Mouse (Mus musculus) embryo, embryonic 11.5 days (tissue): ENCODE measurements around the gene Rsad1.
A peak's percentile ranks its signal among the peaks of the same experiment; 100 is the strongest.

Experiments used
- DNase-seq: peaks from one replicate; pipeline ENCODE4 v3.0.0-alpha.2; 2012; ENCODE audit warnings: low read depth, low spot score

Gene Rsad1

DNA sequence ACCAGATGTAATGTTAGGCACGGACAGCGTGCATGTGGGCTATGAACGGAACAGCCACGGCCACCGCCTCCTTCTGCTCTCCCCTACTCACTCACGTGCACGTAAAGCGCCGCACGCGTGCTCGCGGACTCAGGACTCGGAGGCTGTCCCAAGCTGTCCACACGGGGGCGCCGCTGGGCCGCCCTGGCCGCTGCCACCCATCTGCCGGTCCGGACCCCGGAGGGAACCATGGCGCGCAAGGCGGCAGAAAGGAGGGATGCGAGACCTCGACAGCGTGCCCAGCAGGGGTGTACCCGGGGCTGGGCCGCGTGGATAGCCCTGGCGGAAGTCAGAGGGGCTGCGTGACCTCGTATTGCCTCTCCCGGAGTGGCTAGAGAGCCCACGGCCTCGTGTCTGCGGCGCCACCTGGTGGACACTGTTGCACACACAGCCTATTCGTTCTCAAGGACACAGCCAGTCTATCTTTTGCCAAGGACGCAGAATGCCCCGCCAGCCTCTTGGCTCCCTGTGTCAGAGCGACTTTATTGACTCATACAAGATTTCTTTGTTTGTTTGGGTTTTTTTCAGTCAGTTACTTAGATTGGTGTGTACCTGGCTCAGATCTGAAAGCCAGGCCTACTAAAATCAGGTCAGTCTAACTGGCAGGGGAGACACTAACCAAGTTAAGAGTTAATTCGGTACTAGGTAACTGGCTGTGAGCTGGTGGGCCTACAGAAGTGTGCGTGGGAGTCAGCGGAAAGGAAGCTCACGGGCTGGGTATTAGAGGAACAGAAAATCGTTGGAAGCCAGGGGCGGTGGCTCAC lies at the start of gene Rsad1:
TSS of gene Rsad1 (minus strand) at position 368 of the 803 bp plus-strand sequence.
- DNase-seq = peak; percentile 89

DNA sequence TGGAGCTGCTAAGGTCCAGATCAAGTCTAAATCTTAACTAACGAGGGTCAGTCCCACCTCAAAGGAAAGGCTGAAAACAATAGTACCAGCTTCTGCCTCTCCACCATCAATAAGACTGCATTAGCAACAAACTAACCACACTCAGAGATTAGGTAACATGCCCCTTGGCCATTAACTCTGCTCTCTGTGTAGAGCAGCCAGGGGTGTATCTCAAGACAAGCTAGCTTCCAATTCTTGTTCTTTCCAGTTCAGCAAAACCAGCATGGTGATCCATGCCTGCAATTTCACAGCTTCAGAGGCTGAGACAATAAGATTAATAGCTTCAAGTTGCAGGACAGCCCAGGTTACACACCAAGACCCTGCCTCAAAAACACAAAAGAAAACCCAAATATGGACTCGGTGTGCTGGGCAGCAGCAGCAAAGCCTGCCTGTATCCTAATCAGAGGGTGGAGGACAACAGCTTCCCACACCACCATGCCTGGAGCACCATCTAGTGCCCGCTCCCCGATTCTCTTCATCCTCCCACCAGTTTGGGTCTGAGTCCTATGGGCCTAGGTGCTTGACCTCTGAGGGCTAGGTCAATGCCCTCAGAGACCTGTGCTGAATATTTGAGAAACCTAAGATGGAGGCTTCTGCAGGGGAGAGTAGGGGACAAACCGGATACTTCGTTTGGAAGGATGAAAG lies 49.5 kb upstream of the Rsad1 start:
- no peak for DNase-seq

DNA sequence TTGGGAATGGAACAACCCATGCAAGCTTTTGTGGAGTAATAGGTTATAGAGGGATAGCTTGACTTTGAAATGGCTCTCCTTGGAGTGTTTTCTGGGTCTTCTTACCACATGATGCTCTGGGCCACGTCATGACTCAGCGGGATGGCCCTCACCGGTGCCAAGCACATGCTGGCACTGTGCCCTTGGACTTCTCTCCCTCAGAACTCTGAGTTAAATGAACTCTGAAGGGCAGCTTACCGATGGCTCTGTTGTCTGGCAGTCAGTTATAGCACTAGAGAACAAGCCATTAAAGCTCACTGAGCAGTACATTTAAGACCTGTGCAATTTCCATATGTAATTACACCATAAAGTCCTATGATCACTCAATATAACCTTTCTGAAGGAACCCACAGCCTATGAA lies 48.3 kb upstream of the Rsad1 start:
- DNase-seq = no peak

DNA sequence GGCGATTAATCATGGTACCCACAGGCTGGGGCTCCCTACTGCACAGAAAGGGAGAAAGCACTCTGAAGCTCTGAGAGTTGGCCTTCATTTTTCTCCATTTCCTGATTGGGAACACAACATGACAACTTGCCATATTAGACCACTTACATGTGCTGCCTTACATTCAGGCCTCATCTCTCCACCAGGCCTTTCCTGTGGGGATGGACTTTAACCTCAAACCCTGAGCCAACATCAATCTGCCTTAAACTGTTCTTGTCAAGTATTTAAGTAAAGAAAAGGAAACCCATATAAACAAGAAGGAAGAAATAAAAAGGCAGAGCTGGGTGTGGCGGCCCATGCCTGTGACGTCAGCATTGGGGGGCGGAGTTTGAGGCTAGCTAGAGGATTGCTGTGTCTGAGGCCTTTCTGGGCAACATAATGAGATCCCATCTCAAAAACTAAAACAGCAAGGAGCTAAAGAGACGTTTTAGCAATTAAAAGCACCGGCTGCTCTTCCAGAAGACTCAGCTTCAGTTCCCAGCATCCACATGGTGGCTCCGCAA lies 47.3 kb upstream of the Rsad1 start:
- no peak for DNase-seq

DNA sequence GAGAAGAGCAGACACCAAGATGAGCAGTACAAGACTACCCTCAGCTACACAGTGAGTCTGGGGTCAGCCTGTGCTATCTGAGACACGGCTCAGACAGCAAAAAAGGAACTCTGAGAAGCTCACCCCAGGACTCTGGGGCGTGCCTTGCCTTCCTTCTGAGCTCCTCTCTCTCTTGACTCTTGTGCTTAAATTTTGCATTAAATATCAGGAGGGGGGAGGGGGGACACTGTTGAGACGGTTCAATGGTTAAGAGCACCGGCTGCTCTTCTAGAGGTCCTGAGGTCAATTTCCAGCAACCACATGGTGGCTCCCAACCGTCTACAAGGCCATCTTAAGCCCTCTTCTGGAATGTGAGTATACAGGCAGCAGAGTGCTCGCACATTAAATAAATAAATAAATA lies 38.5 kb upstream of the Rsad1 start:
- no peak for DNase-seq

DNA sequence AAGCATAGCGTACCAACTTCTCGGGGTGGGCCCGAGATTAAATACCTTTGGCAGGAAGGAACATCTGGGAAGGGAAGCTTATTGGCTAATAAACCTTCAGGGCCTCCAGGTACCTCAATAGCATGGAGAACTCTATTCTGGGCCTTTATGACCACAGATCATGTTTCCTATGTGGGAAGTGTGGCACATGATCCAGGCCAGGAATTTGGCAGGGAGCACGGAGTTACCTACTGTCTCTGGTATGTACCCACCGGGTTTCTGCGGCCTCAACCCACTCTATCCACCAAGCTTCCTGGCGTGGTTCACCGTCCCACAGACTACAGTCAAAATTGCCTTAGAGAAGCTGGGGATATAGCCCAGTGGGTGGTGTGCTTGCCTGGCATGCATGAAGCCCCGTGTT lies 36.0 kb upstream of the Rsad1 start:
- DNase-seq = no peak

DNA sequence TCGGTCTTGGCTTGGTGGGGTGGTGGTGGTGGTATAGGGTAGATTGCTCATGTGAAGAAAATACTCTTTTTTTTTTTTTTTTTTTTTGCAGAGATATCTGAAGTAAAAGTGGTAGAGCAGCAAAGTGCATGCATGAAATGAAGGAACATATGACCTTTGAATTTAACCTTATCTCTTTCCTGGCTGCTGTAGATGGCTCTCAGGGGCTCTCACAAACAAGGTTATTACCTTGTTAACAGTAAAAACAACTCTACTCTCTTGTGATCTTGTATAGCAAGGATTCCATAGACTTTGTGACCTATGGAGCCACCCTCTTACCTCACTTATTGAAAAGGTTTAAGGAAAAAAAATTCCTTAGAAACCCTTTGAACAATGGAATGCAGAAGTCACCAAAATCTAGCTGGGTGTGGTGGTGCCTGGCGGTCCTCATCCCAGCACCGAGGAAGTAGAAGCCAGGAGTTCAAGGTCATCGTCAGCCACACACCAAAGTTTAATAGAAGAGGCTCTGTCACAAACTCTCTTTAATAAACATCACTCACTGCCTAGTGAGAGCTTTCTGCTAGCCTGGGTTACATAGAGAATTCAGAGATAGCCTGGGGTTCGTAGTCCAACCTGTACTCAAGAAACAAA lies 31.2 kb upstream of the Rsad1 start:
- no peak for DNase-seq

DNA sequence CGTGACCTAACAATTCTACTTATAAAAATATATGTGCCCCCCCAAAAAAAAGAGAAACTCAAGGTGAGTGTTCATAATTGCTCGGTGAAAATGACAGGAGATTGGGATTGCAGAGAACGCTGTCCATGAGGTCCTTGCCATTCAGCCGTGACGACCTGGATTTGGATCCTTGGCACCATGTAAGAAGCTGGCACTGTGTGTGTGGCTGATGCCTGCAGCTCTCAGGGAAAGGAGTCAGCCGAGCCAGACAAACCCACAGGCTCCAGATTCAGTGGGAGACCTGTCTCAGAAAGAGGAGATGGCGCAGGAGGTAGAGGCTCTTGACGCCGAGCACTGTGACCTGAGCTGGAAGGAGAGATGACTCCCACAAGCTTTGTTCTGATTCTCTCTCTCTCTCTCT lies 27.3 kb upstream of the Rsad1 start:
- DNase-seq = no peak

DNA sequence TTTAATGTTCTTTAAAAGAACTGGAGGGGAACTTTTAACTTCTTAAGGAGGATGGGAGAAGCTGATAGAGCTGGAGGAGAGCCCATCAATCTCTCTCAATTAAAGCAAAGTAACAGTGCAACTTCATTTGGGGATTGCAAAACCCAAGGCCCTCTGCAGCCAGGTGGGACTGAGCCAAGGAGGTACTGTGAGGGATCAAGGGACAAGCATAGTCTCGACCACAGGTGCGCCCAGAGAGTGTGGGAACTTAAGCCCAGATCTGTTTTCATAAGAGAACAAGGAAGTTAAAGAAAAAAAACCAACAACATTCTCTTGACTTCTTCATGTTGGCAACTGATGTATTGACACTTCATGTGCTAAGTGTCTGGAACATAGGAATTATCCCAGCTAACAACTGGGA lies 26.0 kb upstream of the Rsad1 start:
- no peak for DNase-seq

DNA sequence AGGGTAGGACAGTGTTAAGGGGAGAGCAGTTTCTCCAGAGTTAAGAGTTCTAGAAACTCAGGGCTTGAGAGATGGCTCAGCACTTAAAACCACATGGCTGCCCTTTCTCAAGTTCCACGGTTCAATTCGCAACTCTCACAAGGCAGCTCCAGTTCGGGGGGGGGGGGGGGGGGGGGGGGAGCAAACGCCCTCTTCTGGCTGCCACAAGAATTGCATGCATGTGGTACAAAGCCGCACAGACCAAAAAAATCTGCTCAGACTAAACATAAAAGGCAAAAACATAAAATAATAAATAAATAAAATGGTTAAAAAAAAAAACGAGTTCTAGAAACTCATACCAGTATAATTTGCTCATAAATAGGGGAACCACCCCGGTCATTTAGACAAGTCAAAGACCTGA lies 25.5 kb upstream of the Rsad1 start:
- no peak for DNase-seq

DNA sequence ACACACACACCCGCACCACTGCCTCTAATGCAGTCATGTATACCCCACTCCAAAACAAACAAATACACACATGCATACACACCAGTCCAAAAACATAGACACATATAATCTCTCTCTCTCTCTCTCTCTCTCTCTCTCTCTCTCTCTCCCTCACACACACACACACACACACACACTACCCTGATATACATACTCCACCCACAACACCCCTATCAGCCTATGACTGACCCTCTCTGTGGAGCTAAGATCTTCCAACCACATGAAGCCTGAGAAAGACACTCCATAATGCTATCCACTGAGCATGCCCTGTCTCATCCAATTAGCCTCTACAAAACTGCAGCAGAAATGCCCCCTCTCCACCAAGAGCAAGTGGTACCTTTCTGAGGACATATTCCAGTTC lies 22.8 kb upstream of the Rsad1 start:
- no peak for DNase-seq

DNA sequence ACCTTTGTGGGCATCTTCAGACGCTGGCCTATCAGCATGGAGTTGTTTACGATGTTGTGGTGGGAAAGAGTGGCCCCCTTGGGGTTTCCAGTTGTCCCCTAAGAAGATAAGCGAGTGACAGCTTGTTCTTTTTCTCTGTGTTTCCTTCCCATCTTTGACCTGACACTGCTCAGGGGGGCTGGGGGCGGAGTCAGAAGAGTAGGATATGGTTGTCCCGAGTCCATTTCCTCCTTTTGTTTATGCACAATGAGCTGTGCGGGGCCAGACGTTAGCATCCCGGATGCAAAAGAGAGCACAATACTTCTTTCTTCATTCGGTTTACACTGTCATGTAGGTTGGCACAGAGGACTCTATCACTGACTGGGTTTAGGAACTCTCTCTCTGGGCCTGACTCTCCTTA lies 21.6 kb upstream of the Rsad1 start:
- DNase-seq = no peak

DNA sequence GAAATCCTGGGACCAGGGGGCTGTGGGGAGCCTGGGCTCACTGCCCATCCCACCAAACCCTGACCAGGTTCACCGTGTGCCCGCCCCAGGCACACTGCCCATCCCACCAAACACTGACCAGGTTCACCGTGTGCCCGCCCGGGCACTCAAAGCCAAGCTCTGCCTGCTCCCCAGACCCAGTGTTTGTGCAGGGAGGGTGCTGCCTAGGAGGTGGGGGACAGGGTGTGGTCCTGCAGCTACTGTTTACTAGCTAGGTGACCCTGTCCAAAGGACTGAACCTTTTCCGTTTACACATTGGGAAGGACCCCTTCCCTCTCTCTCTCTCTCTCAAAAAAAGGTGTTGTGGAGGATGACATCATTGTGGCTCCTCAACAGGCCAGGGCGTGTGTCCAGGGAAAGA lies 18.3 kb upstream of the Rsad1 start:
- DNase-seq = no peak

DNA sequence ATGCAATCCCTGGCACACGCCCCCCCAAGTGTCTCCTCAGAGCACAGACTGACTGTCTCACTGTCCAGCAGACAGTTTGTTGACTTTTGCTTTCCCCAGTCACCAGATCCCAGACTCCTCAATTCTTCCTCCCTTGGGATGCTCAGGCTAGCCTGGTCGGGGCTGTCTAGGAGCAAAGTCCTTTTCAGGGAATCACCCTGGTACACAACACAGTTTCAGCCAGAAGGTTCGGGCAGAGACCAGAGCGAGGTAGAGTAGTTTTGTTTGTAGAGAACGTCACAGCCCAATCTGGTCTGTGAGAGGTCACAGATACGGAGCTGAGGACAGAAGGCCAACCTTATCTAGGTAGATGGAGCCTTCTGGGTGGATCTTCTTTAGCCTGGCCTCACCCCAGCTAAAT lies 17.5 kb upstream of the Rsad1 start:
- DNase-seq = no peak

DNA sequence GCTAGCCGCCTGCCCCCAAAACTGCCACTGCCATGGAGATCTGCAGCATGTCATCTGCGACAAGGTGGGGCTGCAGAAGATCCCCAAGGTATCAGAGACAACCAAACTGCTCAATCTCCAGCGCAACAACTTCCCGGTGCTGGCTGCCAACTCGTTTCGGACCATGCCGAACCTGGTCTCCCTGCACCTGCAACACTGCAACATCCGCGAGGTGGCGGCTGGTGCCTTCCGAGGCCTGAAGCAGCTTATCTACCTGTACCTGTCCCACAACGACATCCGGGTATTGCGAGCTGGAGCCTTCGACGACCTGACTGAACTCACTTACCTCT lies 16.1 kb upstream of the Rsad1 start:
- DNase-seq = no peak

DNA sequence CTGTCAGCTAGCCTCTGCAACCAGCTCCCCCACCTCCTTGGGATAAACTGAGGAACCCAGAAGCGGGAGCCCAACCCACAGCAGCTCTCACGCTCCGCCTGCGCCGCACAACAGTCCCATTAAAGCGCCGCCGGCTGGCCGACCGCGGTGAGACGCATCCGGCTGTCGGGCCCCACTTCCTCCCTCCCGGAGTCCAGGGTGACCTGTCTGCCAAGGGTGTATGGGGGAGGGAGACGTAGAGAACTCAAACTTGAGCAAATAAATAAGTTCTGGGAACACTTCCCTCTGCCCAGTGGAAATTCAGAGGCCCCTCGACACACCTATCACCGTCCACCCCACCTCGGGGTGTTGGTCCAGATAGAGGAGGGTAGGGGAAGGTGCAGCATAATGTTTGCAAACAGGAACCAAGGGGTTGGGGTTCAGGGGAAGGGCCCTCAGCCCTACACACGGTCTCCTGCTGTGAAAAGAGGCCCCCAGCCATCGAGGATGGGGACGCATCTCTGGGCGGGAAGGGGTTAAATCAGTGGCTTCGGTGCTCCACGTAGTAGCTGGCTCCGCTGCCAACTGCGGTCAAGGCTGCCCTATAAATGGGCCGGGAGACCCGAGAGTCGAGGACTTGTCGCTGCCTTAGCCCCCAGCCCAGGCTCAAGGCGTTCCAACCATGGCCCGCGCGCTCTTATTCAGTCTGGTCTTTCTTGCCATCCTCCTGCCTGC lies 15.5 kb upstream of the Rsad1 start, which contains the start of gene Chad:
TSS of gene Chad (plus strand) at position 611 of the 714 bp plus-strand sequence.
- DNase-seq = no peak

DNA sequence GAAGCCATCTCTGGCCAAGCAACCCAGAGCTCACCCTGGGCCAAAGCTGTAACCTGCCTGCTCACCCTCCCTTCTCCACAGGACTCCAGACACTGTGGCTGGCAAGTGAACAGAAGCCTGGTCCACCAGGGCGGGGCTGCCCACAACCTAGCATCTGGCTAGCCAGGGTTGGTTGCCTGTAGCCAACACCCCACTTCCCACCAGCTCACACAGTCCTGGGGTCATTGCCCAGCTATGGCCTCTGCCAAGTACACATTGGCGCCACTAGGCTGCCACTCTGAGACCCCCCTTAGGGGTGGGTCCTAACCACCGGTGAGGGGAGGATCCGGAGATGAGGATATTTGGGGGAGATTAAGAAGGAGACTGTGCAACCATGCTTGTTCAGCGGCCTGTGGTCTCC lies 14.8 kb upstream of the Rsad1 start:
- DNase-seq = no peak

DNA sequence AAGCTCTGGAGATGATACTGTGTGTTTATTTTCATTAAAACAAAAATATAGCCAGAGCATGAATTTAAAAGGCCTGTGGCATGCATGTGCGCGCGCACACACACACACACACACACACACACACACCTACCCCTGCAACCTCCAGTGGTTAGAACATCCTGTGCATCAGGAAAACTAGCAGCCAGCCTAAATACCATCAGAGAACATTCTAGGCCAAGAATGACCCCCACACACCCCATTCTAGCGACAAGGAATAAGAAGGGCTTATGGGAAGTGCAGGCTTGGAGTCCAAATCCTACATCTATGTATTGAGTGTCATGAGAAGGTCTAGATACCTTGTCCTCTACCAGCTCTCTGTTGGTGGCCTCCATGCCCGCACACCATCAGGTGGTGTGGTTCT lies 14.3 kb upstream of the Rsad1 start:
- no peak for DNase-seq

DNA sequence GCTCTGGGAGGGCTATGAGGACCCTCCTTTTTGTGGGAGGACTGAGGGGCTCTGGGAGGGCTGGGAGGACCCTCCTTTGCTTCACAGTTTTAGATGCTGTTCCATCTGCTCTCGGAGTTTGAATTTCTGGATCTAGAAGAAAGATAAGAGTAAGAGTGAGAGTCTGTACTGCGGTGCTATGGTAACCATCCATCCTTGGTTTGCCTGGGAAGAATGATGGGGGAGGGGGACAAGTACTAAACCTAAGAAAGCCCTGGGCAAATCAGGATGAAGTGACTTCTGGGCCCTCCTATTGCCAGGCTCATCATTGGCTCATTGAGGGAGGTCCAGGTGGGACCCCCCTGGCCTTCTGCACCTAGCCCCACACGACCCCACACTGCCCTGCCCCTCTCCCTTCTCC lies 9.2 kb upstream of the Rsad1 start:
- DNase-seq = no peak

DNA sequence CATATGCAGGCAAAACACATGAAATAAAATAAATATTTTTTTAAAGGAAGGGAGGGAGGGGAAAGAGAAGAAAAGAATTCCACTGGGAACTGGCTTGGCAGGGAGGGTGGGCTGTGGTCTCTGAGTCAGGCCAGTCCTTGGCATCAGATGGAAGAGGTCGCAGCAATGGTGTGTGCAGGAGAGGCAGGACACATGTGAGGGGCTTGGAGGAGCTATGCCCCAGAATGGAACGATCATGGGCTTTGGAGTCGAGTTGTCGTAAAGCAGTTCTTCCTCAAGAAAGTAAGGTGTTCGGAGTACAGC lies 1.3 kb upstream of the Rsad1 start:
- no peak for DNase-seq

DNA sequence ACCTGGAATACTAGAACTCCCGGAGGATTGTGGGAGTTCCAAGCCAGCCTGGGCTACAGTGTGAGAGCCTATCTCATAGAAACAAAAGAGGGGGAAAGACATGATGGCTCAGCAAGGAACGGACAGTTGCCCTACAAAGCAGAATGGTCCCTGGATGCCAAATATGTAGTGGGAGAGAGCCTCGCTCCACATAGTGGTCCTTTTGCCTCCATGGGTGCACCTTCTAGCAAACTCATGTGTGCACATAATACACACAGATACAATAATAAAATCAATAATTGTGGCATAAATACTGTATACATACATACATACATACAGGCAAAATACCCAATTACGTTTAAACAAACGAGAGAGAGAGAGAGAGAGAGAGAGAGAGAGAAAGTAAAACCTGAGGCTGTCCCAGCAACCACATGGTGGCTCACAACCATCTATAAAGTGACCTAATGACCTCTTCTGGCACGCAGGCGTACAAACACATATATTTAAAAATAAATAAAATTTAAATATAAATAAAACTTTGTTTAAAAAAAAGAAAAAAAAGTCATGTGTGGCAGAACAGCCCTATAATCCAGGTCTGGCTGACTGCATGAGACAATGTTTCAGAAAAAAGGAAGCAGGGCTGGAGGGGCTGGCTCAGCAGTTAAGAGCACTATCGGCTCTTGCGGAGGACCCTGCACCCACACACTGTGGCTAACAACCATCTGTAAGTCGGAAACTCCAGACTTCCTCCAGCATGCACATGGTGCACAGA lies 811 bp upstream of the Rsad1 start:
- no peak for DNase-seq
